Mouse (Mus musculus): ENCODE results near the gene Fam167b. TPM values are rescaled to one million over a fixed set of nuclear protein-coding genes. Genes with fewer than 3 reads are reported as not detected.
A peak's percentile ranks its signal among the peaks of the same experiment; 100 is the strongest.

The Fam167b gene
- polyA plus RNA-seq, 1 experiment from 2014 or later: 2.9 TPM

DNA sequence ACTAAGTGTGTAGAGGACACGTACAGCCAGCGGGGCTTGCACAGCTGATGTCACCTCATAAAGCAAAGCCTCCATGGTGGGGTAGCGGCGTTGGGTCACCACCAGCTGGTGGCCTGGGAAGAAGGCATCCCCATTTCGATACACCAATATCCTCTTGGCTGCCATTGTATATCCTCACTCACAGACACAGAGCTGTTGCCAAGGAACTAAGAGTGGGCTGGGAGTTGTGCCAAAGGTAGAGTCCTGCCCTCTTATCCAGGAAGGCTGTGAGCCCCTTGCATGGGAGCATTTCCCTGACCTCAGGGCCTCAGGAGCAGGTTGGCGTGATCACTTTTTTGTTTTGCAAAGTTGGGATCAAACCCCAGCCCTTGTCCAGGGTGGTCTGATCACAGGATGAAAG is 35.7 kb upstream of the Fam167b start, which contains the start of gene Dcdc2b:
Gene Dcdc2b (minus strand): TSS at position 165 of the 400 bp plus-strand sequence.
- H3K4me2 ChIP-seq (replicated peaks; ENCODE audit: low read depth, low read length): no peak within 1 kb of the TSS
- no peak within 1 kb of the TSS for H3K9ac ChIP-seq (replicated peaks; ENCODE audit: low read depth, low read length)
- no peak within 1 kb of the TSS for H3K4me3 ChIP-seq (ENCODE audit: low read depth, low read length)
- no peaks in the 10 kb centered on the region for H3K27me3 ChIP-seq (ENCODE audit: control insufficient read depth, insufficient read depth, low read length)
- 84% methylated on average over 6 of the region's 6 CpGs for WGBS
- H3K27ac ChIP-seq (ENCODE audit: low read length): no peak within 1 kb of the TSS
- peaks cover 10% of the 10 kb centered on the region; the same call in 1 of the 2 replicates for H3K36me3 ChIP-seq (ENCODE audit: control insufficient read depth, insufficient read depth, low read length)
- peaks cover 7% of the 10 kb centered on the region; the same call in 1 of the 2 replicates for H3K4me1 ChIP-seq (ENCODE audit: control insufficient read depth, insufficient read depth, low read length)
- no peaks in the 10 kb centered on the region for H3K9me3 ChIP-seq (ENCODE audit: control insufficient read depth, low read depth, low read length)
- ATAC-seq (ENCODE audit: insufficient number of reproducible peaks, insufficient read depth, low FRiP score, low read depth): no peak

- Histone ChIP-seq H3K4me2 (replicated peaks; ENCODE audit: low read depth, low read length) (no peak overlapping the region), H3K36me3 (ENCODE audit: control insufficient read depth, insufficient read depth, low read length) (peaks cover 21% of the 10 kb centered on the region), H3K27me3 (ENCODE audit: control insufficient read depth, insufficient read depth, low read length) (no peaks in the 10 kb centered on the region), H3K4me3 (ENCODE audit: low read depth, low read length) (no peak overlapping the region), H3K9me3 (ENCODE audit: control insufficient read depth, low read depth, low read length) (no peaks in the 10 kb centered on the region), H3K9ac (replicated peaks; ENCODE audit: low read depth, low read length) (no peak overlapping the region), H3K4me1 (ENCODE audit: control insufficient read depth, insufficient read depth, low read length) (no peaks in the 10 kb centered on the region), H3K27ac (ENCODE audit: low read length) (no peak overlapping the region)
- ATAC-seq (ENCODE audit: insufficient number of reproducible peaks, insufficient read depth, low FRiP score, low read depth): no peak
- WGBS: 61% methylated on average over 4 of the region's 4 CpGs
Observed at GRCm38 (mm10) chr4:129610472-129610871, 32.1 kb upstream of the Fam167b start.

- WGBS: 64% methylated on average over 4 of the region's 4 CpGs
- Histone ChIP-seq H3K4me3 (ENCODE audit: low read depth, low read length) (no peak overlapping the region), H3K27ac (ENCODE audit: low read length) (no peak overlapping the region), H3K36me3 (ENCODE audit: control insufficient read depth, insufficient read depth, low read length) (peaks cover 24% of the 10 kb centered on the region), H3K9me3 (ENCODE audit: control insufficient read depth, low read depth, low read length) (no peaks in the 10 kb centered on the region), H3K4me1 (ENCODE audit: control insufficient read depth, insufficient read depth, low read length) (no peaks in the 10 kb centered on the region), H3K27me3 (ENCODE audit: control insufficient read depth, insufficient read depth, low read length) (no peaks in the 10 kb centered on the region), H3K4me2 (replicated peaks; ENCODE audit: low read depth, low read length) (no peak overlapping the region), H3K9ac (replicated peaks; ENCODE audit: low read depth, low read length) (no peak overlapping the region)
- ATAC-seq (ENCODE audit: insufficient number of reproducible peaks, insufficient read depth, low FRiP score, low read depth): no peak
Observed at GRCm38 (mm10) chr4:129610026-129610425, 31.7 kb upstream of the Fam167b start.

GRCm38 (mm10) chr4:129609139-129609631 is 30.8 kb upstream of the Fam167b start:
- H3K9ac ChIP-seq (replicated peaks; ENCODE audit: low read depth, low read length): no peak overlapping the region
- no peak overlapping the region for H3K4me3 ChIP-seq (ENCODE audit: low read depth, low read length)
- ATAC-seq (ENCODE audit: insufficient number of reproducible peaks, insufficient read depth, low FRiP score, low read depth): no peak
- no peaks in the 10 kb centered on the region for H3K4me1 ChIP-seq (ENCODE audit: control insufficient read depth, insufficient read depth, low read length)
- no peaks in the 10 kb centered on the region for H3K27me3 ChIP-seq (ENCODE audit: control insufficient read depth, insufficient read depth, low read length)
- peaks cover 31% of the 10 kb centered on the region for H3K36me3 ChIP-seq (ENCODE audit: control insufficient read depth, insufficient read depth, low read length)
- H3K27ac ChIP-seq (ENCODE audit: low read length): no peak overlapping the region
- H3K9me3 ChIP-seq (ENCODE audit: control insufficient read depth, low read depth, low read length): no peaks in the 10 kb centered on the region
- WGBS: 81% methylated on average over 12 of the region's 12 CpGs
- no peak overlapping the region for H3K4me2 ChIP-seq (replicated peaks; ENCODE audit: low read depth, low read length)

- Histone ChIP-seq H3K27me3 (ENCODE audit: control insufficient read depth, insufficient read depth, low read length) (no peaks in the 10 kb centered on the region), H3K9ac (replicated peaks; ENCODE audit: low read depth, low read length) (no peak overlapping the region), H3K4me3 (ENCODE audit: low read depth, low read length) (no peak overlapping the region), H3K4me1 (ENCODE audit: control insufficient read depth, insufficient read depth, low read length) (no peaks in the 10 kb centered on the region), H3K9me3 (ENCODE audit: control insufficient read depth, low read depth, low read length) (no peaks in the 10 kb centered on the region), H3K4me2 (replicated peaks; ENCODE audit: low read depth, low read length) (no peak overlapping the region), H3K27ac (ENCODE audit: low read length) (no peak overlapping the region), H3K36me3 (ENCODE audit: control insufficient read depth, insufficient read depth, low read length) (peaks cover 38% of the 10 kb centered on the region)
- WGBS: 33% methylated on average over 7 of the region's 7 CpGs
- peak; percentile 81 for ATAC-seq (ENCODE audit: insufficient number of reproducible peaks, insufficient read depth, low FRiP score, low read depth)
Observed at GRCm38 (mm10) chr4:129608426-129609025, 30.2 kb upstream of the Fam167b start.

GRCm38 (mm10) chr4:129600233-129601158 is 22.1 kb upstream of the Fam167b start, which contains the start of the genes Eif3i and Tmem234:
Gene Eif3i (minus strand): TSS chr4:129600648.
Gene Tmem234 (plus strand): TSS chr4:129600668.
- peak within 1 kb of the TSS; percentile 89 for H3K4me2 ChIP-seq (replicated peaks; ENCODE audit: low read depth, low read length)
- H3K27ac ChIP-seq (ENCODE audit: low read length): peak within 1 kb of the TSS; percentile 44; the same call in 1 of the 2 replicates
- peaks cover 39% of the 10 kb centered on the region for H3K36me3 ChIP-seq (ENCODE audit: control insufficient read depth, insufficient read depth, low read length)
- peaks cover 11% of the 10 kb centered on the region; the same call in 1 of the 2 replicates for H3K4me1 ChIP-seq (ENCODE audit: control insufficient read depth, insufficient read depth, low read length)
- peak within 1 kb of the TSS; percentile 100 for H3K4me3 ChIP-seq (ENCODE audit: low read depth, low read length)
- ATAC-seq (ENCODE audit: insufficient number of reproducible peaks, insufficient read depth, low FRiP score, low read depth): peak; percentile 90
- peak within 1 kb of the TSS; percentile 90 for H3K9ac ChIP-seq (replicated peaks; ENCODE audit: low read depth, low read length)
- H3K9me3 ChIP-seq (ENCODE audit: control insufficient read depth, low read depth, low read length): no peaks in the 10 kb centered on the region
- no peaks in the 10 kb centered on the region for H3K27me3 ChIP-seq (ENCODE audit: control insufficient read depth, insufficient read depth, low read length)
- WGBS: under 1% methylated on average over 73 of the region's 74 CpGs

GRCm38 (mm10) chr4:129588865-129589264 is 10.5 kb upstream of the Fam167b start:
- no peaks in the 10 kb centered on the region for H3K27me3 ChIP-seq (ENCODE audit: control insufficient read depth, insufficient read depth, low read length)
- no peak overlapping the region for H3K4me3 ChIP-seq (ENCODE audit: low read depth, low read length)
- H3K4me2 ChIP-seq (replicated peaks; ENCODE audit: low read depth, low read length): no peak overlapping the region
- ATAC-seq (ENCODE audit: insufficient number of reproducible peaks, insufficient read depth, low FRiP score, low read depth): no peak
- H3K27ac ChIP-seq (ENCODE audit: low read length): no peak overlapping the region
- H3K9ac ChIP-seq (replicated peaks; ENCODE audit: low read depth, low read length): no peak overlapping the region
- no peaks in the 10 kb centered on the region for H3K9me3 ChIP-seq (ENCODE audit: control insufficient read depth, low read depth, low read length)
- 0 out of 2 replicates have a peak, but pooled peaks cover 5% of the 10 kb centered on the region for H3K4me1 ChIP-seq (ENCODE audit: control insufficient read depth, insufficient read depth, low read length)
- WGBS: 77% methylated on average over 4 of the region's 4 CpGs
- peaks cover 27% of the 10 kb centered on the region for H3K36me3 ChIP-seq (ENCODE audit: control insufficient read depth, insufficient read depth, low read length)

DNA sequence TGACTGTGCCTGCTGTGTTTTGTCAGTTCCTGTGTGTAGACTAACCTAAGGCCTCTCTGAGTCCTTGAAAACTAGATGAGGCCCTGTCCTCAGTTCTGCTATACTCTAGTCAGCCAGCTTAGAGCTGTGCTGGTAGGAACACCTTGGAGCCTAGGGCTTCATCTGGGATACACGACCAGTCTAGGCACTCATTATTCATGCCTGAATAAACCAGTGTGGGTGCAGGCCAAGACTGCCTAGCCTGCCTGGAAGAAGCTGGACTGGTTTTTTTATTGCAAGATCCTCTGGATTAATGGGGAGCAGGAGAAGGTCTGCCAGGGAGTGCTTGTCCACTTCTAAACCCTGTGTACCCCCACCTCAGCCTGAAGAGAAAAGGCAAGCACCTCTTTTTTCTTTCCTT is 8.6 kb upstream of the Fam167b start:
- Histone ChIP-seq H3K9ac (replicated peaks; ENCODE audit: low read depth, low read length) (no peak overlapping the region), H3K9me3 (ENCODE audit: control insufficient read depth, low read depth, low read length) (no peaks in the 10 kb centered on the region), H3K4me3 (ENCODE audit: low read depth, low read length) (no peak overlapping the region), H3K4me2 (replicated peaks; ENCODE audit: low read depth, low read length) (no peak overlapping the region), H3K27ac (ENCODE audit: low read length) (no peak overlapping the region), H3K36me3 (ENCODE audit: control insufficient read depth, insufficient read depth, low read length) (peaks cover 9% of the 10 kb centered on the region), H3K27me3 (ENCODE audit: control insufficient read depth, insufficient read depth, low read length) (no peaks in the 10 kb centered on the region), H3K4me1 (ENCODE audit: control insufficient read depth, insufficient read depth, low read length) (0 out of 2 replicates have a peak, but pooled peaks cover 5% of the 10 kb centered on the region)
- no peak for ATAC-seq (ENCODE audit: insufficient number of reproducible peaks, insufficient read depth, low FRiP score, low read depth)
- 41% methylated on average over 1 of the region's 1 CpGs for WGBS
